Mouse (Mus musculus) liver, adult (tissue): ENCODE measurements around the gene Bmx.

Experiments
- GATA4 ChIP-seq: IDR thresholded peaks from 2 replicates; pipeline ENCODE4 v1.6.1; 2014; ENCODE audit warnings: mild to moderate bottlenecking, low read length; ENCODE audit not compliant: insufficient replicate concordance

Bmx gene

DNA sequence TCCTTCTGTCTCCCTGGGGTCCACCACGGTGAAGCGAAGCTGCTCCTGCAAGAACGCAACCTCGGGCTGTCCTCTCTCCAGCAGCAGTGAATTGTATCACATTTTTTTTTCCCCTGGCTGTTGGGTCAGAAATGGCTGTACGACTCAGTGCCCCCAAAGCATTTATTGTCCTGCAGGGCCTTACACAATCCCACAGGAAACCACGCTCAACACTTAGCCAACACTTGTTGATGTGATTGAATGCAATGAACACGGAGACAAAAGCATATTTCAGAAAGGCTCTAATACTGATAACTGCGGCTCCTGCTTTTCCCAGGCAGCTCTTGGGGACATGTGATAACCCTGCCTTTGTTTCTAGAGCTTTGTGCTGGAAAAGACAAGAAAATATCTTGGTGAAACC is at the start of gene Bmx:
TSS of gene Bmx (minus strand) at position 137 of the 400 bp plus-strand sequence.
- TF ChIP-seq GATA4: no peak

DNA sequence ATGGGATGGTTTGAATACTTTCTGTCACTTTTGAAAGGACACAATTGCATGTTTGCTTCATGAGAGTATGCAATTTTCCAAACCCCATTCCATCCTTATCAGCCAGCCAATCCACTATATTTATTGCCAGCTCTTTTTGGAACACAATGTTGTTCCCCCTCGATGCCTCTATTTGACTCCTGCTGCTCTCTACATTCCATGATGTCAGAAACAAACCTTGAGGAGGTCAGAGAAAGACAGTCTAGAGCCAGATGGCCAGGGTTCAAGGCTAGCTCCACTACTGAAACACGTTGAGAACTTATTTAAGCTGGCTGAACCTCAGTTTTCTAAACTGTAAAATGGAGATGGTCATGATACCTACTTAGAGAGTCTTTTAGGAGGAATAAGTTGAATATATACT is 48.3 kb upstream of the Bmx start:
- no peak for TF ChIP-seq GATA4

DNA sequence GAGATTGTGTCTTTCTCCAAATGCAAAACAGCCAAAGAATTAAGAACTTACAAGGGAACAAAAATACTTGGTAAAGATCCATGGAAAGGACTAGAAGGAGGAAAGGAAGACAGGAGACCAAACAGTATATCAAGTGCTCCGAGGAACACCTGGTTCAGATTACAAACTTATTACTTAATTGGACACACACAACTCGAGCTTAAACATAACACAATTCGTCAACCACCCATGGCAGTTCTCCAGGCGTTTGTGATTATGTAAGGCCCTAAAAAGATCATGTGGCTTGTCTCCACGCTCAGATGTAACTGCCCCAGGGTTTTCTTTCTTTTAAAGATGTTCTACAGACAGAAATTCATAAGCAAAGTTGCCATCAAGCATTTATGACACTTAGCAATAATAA is 33.2 kb upstream of the Bmx start:
- TF ChIP-seq GATA4: no peak

DNA sequence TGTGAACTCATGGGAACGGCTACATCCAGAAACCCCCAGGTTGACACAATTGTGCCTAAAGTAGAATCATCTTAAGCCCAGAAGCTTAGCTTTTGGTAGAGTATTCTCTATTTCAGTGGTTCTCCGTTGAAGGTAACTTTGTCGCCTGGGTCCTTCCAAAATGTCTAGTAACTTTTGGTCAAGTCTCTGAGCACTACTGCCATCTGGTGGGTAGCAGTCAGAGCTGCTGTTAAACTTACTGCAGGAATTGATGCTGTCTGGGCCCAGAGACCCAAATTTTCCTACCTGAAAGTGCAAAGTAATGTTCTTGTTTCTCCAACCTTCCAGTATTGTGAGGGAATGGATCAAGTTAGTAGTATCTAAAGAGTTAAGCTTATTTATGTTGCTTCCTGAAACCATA is 29.1 kb upstream of the Bmx start:
- TF ChIP-seq GATA4: no peak

DNA sequence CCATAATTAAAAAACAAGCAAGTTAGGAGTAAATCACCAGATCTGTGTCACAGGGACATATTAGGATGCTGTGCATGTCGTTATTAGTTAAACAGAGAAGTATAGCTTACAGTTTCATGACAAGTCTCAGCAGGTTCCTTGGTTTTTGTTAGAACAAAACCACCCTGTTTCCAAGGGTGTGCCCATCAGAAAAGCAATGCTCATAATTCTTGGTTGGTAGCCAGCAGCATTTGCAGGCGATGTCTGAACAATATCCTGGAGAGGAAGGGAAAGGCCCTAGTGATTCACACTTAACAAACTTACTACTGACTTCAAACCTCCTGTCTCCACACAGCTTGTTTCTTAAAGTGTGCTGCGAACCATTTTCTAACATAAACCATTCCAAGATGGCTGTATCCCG is 25.8 kb upstream of the Bmx start:
- TF ChIP-seq GATA4: no peak

DNA sequence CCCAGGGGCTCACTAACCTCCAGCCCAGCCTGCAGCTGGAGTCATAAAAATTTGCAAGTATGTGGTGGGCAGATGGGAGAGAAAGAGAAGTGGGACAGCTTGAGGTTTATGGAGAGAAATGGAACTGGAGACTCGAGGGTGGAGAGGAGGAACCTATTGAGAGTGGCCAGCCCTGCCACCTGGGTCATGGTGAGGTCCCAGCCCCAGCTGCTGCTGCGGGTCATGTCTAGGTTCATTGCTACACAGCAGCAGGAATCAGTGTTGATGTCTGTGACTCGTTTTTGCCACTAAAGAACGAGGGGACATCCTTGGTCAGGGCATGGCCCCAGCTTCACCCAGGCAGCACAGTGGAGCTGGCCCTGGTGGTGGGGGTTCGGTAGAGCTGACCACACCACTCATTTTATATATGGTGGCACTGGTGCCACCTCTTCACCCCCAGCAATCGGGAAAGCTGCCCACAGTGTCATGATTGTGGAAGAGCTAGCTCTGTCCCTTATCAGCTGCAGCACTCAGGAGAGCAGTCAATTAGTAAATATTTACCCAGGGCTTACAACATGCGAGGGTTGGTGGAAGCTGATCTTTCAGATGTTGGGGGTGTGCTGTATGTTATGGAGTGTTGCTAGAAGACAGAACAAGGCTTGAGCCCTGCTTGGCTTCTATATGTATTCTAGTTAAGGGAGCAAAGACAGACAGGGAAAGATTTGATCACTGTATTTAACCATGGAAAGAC is 23.1 kb upstream of the Bmx start:
- peak; percentile 78; the same call in 1 of the 2 replicates for TF ChIP-seq GATA4

DNA sequence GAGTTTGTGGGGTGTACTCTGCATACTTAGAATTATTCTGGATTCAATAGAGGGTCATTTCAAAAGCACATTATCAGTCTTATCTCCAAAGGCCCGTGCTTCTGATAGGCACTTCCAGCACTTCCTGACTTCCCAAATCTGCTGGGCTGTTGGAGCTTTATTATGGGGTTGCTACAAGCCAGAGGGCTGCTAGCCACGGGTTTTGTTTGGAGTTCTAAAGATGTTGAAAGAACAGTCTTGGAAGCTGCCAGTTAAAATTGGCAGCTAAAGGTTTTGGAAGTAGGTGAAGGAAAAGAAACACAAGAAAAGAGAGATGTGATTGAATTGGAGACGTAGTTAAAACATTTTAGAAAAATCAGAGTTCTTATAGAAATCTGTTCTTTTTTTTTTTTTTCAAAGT is 17.5 kb upstream of the Bmx start:
- TF ChIP-seq GATA4: peak; percentile 22; the same call in 1 of the 2 replicates

DNA sequence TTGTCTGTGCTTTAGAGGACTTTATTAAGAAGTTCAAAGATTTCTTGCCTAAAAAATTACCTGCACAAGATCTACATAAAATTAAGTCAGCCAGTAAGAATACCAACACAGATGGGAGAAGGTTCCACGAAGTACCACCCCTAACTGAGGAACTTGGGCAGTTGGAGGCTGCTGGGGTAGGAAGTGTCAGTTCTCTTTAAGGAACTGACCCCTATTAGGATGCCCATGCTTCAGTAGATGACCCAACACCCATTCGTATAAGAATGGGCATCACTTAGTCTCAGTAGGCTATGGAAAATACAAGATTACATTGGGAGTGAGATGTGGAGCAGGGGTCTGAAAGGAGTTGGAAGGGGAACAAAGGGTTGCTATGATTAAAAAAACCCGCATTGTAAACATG is 12.6 kb upstream of the Bmx start:
- TF ChIP-seq GATA4: no peak

DNA sequence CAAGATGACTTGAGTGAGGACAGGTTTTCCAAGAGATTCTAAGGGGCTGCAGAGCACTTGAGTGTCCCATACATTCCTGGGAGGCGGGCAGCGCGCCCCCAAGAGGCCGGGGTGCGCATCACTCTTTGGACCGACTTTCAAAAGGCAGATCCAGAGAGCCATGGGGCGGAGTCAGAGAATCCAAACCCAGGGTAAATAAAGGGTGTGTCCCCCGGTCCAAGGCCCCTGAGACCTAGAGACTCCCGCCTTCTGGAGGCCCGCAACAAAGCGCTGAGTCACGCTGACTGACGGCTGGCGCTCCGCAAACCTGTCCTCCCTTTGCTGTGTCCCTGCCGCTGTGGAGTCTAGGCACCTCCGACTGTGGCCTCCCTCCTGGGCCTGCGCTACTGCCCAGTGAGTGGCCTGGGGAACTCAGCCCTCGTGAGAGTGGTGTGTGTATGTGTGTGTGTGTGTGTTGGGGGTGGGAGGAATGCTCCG is 11.3 kb upstream of the Bmx start, which contains the start of gene Pir:
TSS of gene Pir (plus strand) at position 87 of the 477 bp plus-strand sequence.
- no peak for TF ChIP-seq GATA4

DNA sequence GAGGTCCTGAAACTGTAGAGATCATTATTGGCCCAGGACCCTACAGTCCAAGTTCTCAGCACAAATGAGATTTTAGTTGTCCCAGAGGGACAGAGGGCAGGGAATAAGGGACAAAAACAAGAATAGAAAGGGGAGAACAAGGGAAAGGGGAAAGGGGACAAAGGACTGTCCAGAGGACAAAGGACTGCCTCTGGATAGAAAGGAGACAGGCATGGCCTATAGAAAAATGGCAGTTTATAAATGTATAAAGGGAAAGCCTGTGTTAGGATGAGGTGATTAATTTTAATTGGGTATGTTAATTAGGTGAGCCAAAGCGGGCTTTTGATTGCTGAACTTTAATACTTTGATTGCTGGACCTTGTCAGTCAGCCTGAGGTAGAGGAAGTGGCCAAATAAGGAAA is 6.9 kb upstream of the Bmx start:
- TF ChIP-seq GATA4: no peak

DNA sequence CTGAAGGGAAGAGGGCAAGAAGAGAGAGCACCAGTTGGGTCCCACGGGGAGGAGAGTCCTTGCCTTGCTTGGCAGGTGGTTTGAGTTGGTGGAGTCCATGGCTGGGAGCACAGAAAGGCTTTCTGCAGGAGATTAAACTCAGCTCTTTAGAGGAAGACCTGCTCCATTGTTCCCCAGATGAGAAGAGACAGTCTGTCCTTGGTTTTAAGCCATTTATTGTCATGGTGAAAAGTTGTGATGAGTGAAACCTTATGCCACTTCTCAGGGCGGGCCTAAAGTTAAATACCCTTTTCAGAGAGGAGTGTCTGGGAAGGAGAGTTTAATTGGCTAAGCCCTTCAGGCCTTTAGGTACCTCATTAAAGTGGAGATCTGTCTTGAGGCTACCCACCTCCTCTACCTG is 4.3 kb upstream of the Bmx start:
- no peak for TF ChIP-seq GATA4

DNA sequence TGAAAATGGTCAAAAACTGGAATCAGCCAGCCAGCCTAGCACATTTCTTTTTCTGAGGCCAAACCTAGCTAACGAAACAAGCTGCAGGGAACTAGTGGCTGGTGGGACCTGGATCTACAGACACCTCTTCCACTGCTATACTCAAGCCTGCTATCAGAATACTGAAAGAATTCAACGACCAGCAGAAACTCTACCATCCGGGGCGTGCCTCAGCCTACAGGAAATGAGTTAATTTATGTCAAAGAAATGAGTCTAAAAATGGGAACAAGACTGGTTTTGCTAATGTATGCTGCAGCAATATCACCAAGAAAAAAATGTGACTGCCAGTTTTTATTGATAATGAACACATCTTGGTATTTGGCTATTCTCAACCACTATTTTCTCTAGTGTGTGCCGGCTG is 669 bp upstream of the Bmx start:
- TF ChIP-seq GATA4: no peak

DNA sequence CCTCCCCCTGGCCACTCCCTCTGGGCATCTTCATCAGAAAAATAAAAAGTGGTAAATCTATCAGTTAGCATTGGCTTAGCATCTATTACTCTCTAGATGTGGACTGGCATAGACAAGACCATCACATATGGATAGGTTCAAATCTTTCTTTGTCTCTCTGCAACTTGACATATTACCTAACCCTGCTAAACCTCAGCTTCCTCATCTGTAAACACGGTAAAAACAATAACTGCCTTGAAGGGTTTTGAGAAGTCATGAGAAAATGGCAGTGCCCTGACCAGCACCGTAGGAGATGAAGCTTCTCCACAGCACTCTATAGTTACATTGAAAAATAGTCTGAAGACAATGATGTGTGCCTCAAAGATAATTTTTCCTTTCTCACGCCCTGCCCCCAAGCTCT is 1.5 kb downstream of the Bmx start:
- TF ChIP-seq GATA4: no peak

DNA sequence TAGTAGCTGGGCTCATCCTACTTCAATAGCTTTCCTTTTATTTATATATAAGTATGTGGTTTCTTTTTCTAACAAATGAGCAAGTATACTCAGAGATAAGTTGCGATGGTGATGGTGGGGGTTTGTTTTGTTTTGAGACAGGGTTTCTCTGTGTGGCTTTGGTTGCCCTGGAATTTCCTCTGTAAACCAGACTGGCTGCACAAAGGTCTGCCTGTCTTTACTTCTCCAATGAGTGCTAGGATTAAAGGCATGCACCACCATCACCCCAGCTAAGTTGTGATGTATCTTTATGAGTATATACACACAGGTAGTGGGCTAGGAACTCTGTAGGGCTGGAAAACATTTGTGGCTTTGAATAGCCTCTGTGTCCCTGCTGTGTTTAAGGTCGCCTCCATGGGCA is 11.3 kb downstream of the Bmx start:
- no peak for TF ChIP-seq GATA4

DNA sequence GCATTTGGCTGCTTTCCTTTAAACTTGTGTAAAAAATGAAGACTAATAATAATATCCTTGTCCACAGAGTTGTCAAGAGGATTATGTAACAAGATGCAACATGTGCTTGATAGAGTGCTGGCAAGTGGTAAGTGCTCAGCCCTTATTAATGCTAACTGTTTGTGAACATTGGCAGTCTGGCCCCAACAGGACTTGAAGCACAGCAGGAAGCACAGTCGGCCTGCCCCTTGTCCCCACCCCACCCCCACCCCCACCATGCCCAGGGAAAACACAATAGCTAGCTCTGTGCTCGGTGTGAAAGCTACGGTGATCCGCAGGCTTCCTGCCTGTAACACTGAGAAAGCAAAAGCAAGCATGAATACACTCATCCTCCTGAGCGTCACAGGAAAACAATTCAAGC is 12.3 kb downstream of the Bmx start:
- no peak for TF ChIP-seq GATA4

DNA sequence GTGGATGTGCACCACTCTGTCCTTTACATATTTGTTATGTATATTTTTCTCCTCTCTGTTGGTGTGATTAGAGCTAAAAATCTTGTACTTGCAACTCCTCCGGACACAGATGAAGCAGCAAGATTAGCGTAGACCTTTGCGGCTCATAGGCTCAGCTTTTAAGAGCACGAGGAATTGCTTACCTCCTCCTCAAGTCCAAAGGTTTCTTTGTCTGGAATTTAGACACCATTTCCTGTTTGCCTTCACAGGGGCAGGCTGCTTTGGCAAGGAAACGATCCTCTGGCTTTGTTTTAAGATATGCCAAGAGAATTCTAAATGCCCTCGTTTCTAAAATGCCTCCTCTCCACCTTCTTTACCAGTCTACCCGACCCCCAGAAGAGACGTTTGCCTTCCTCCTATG is 24.6 kb downstream of the Bmx start:
- no peak for TF ChIP-seq GATA4

DNA sequence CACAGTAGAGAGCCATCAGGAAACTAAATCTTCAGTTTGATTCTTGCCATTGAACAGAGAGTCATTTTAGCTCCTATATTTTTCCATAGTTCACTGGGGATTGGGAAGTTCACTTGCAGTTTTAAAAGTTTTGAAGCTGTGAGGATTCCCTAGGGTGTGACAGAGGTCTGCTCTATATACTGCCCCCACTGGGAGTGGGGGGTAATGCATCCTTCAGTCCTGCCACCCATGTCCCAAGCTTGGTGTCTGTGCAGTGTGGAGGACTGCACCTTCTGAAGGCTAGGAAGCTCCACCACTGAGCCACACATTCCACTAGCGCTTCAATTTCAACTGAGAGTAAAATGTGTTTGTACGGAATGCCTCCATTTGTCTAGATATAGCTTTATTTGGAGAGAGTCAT is 36.0 kb downstream of the Bmx start:
- no peak for TF ChIP-seq GATA4

DNA sequence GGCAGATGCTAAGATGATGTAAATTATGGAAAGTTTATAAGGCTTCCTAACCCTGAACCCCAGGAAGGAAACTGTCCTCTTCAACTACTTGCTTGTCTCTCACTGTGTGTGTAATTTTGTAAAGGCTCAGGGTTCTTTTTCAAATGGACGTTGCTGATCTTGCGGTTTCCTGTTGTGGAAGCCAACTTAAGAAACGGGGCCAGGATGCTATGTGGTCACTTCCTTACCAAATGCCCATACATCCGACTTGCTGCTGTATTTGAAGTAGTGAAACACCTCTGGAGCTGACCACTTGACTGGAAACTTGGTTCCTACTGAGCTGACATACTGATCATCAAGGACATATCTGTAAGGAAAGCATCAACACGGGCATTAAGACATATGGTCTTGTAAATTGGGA is 57.4 kb downstream of the Bmx start:
- no peak for TF ChIP-seq GATA4

DNA sequence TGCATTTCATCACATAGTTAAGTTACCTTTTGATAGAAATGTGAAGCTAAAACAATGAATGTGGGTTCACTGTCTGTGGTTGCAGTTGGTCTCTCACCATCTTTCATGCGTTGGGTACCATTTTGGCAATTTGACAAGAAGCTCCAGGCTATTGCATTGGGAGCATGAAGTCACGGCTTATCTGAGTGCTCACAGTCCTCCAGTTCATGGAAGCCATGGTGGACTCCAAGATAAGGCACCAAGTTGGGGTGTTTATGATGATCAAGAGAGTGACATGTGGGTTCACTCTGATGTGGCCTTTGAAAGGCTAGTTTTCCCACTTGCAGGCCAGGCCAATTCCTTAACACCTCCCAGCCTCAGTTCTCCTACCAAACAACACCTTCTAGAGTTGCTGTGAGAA is 60.3 kb downstream of the Bmx start:
- no peak for TF ChIP-seq GATA4
